Mouse (Mus musculus) embryo, embryonic 10 days (tissue): ENCODE measurements around the gene Prrc2b.

Experiments
- DNase-seq: peaks from one replicate; pipeline ENCODE4 v3.0.0-alpha.2; 2015; ENCODE audit warnings: low spot score

Prrc2b gene

GRCm38 (mm10) chr2:32282727-32283126 lies 131.8 kb downstream of the Prrc2b start:
- DNase-seq: peak; percentile 78

DNA sequence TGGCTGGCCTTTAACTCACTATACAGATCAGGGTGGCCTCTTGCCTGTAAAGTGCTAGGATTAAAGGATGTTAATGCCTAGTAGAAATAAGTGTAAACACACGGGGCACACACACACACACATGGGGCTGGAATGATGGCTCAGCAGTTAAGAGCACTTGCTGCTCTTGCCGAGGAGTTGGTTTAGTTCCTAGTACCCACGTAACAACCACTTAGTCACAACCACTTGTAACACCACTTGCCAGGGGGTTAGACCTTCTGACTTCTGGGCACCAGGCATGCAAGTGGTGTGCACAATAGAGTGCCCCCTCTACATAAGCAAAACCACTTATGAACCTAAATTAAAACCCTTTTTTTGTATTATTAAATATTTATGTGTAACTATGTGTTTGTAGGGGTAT lies 133.1 kb downstream of the Prrc2b start:
- DNase-seq: no peak
